Mouse (Mus musculus) E14TG2a.4 (cell line): Measurements from ENCODE around the gene Rras2.
A peak's percentile ranks its signal among the peaks of the same experiment; 100 is the strongest.

Experiments
- H3K27me3 ChIP-seq: 2 replicates; pipeline ENCODE4 v1.6.1; 2014; ENCODE audit warnings: low read length, control low read depth; ENCODE audit not compliant: insufficient read depth
- H3K36me3 ChIP-seq: 2 replicates; pipeline ENCODE4 v1.6.1; 2014; ENCODE audit warnings: low read length, control low read depth; ENCODE audit not compliant: insufficient read depth
- H3K4me1 ChIP-seq: replicated peaks from 2 replicates; pipeline ENCODE4 v1.6.1; 2014; ENCODE audit warnings: low read depth, low read length, control low read depth
- H3K4me3 ChIP-seq: replicated peaks from 2 replicates; pipeline ENCODE4 v1.5.1; 2014; ENCODE audit warnings: mild to moderate bottlenecking, low read length
- H3K9me3 ChIP-seq: 2 replicates; pipeline ENCODE4 v1.6.1; 2014; ENCODE audit warnings: low read length, control low read depth
- CTCF ChIP-seq: conservative IDR thresholded peaks from 2 replicates; pipeline ENCODE4 v1.5.1; 2014; ENCODE audit warnings: low read length
- NANOG ChIP-seq: IDR thresholded peaks from 2 replicates; pipeline ENCODE4 v1.6.1; 2014; ENCODE audit warnings: borderline replicate concordance, low read length, mixed read lengths
- POU5F1 ChIP-seq: IDR thresholded peaks from 2 replicates; pipeline ENCODE4 v1.6.1; 2014; ENCODE audit warnings: low read length, borderline replicate concordance

The Rras2 gene

GRCm38 (mm10) chr7:114063534-114063933 is 54.0 kb downstream of the Rras2 start:
- H3K4me3 ChIP-seq: 0 out of 2 replicates have a peak overlapping the region, but pooled peaks have one; percentile 29
- H3K4me1 ChIP-seq: peaks cover 50% of the 10 kb centered on the region
- no peaks in the 10 kb centered on the region for H3K27me3 ChIP-seq
- no peaks in the 10 kb centered on the region for H3K36me3 ChIP-seq
- no peak for TF ChIP-seq NANOG
- no peak for TF ChIP-seq POU5F1
- no peaks in the 10 kb centered on the region for H3K9me3 ChIP-seq

- no peaks in the 10 kb centered on the region for H3K9me3 ChIP-seq
- no peak overlapping the region for H3K4me3 ChIP-seq
- no peaks in the 10 kb centered on the region for H3K27me3 ChIP-seq
- H3K36me3 ChIP-seq: no peaks in the 10 kb centered on the region
- H3K4me1 ChIP-seq: peaks cover 41% of the 10 kb centered on the region
- TF ChIP-seq CTCF (no peak), NANOG (no peak), POU5F1 (no peak)
Observed at GRCm38 (mm10) chr7:114062451-114062850, 55.1 kb downstream of the Rras2 start.

- TF ChIP-seq POU5F1: no peak
- no peak for TF ChIP-seq NANOG
- TF ChIP-seq CTCF: 0 out of 2 replicates have a peak, but pooled peaks have one; percentile 9
- Histone ChIP-seq H3K36me3 (peaks cover 9% of the 10 kb centered on the region; the same call in 1 of the 2 replicates), H3K9me3 (no peaks in the 10 kb centered on the region), H3K27me3 (no peaks in the 10 kb centered on the region), H3K4me1 (peaks cover 27% of the 10 kb centered on the region), H3K4me3 (no peak overlapping the region)
Observed at GRCm38 (mm10) chr7:114060445-114060844, 57.1 kb downstream of the Rras2 start.

GRCm38 (mm10) chr7:114058927-114059441 is 58.6 kb downstream of the Rras2 start:
- Histone ChIP-seq H3K4me1 (peaks cover 13% of the 10 kb centered on the region), H3K36me3 (peaks cover 13% of the 10 kb centered on the region; the same call in 1 of the 2 replicates), H3K27me3 (no peaks in the 10 kb centered on the region), H3K9me3 (no peaks in the 10 kb centered on the region), H3K4me3 (no peak overlapping the region)
- no peak for TF ChIP-seq POU5F1
- no peak for TF ChIP-seq NANOG
- TF ChIP-seq CTCF: no peak

GRCm38 (mm10) chr7:114058166-114058565 is 59.4 kb downstream of the Rras2 start:
- peaks cover 16% of the 10 kb centered on the region; the same call in 1 of the 2 replicates for H3K36me3 ChIP-seq
- TF ChIP-seq CTCF (no peak), POU5F1 (no peak), NANOG (no peak)
- no peaks in the 10 kb centered on the region for H3K27me3 ChIP-seq
- H3K4me1 ChIP-seq: 0 out of 2 replicates have a peak, but pooled peaks cover 7% of the 10 kb centered on the region
- H3K4me3 ChIP-seq: no peak overlapping the region
- H3K9me3 ChIP-seq: no peaks in the 10 kb centered on the region

- H3K4me1 ChIP-seq: no peaks in the 10 kb centered on the region
- H3K4me3 ChIP-seq: no peak overlapping the region
- TF ChIP-seq POU5F1: no peak
- no peak for TF ChIP-seq NANOG
- TF ChIP-seq CTCF: no peak
- peaks cover 33% of the 10 kb centered on the region for H3K36me3 ChIP-seq
- no peaks in the 10 kb centered on the region for H3K9me3 ChIP-seq
- H3K27me3 ChIP-seq: no peaks in the 10 kb centered on the region
Observed at GRCm38 (mm10) chr7:114053720-114054119, 63.9 kb downstream of the Rras2 start.

GRCm38 (mm10) chr7:114045814-114046213 is 71.8 kb downstream of the Rras2 start:
- Histone ChIP-seq H3K27me3 (no peaks in the 10 kb centered on the region), H3K4me1 (0 out of 2 replicates have a peak, but pooled peaks cover 10% of the 10 kb centered on the region), H3K4me3 (no peak overlapping the region), H3K9me3 (no peaks in the 10 kb centered on the region), H3K36me3 (peaks cover 42% of the 10 kb centered on the region)
- TF ChIP-seq NANOG (no peak), POU5F1 (no peak), CTCF (no peak)

GRCm38 (mm10) chr7:114043929-114044549 is 73.5 kb downstream of the Rras2 start:
- TF ChIP-seq NANOG: no peak
- no peak for TF ChIP-seq POU5F1
- no peak for TF ChIP-seq CTCF
- Histone ChIP-seq H3K36me3 (peaks cover 45% of the 10 kb centered on the region), H3K4me1 (0 out of 2 replicates have a peak, but pooled peaks cover 10% of the 10 kb centered on the region), H3K9me3 (no peaks in the 10 kb centered on the region), H3K27me3 (no peaks in the 10 kb centered on the region), H3K4me3 (no peak overlapping the region)
